Mouse (Mus musculus) thymus, adult 2 months (tissue): Measurements from ENCODE around the gene Dexi.

Source experiments
- CTCF ChIP-seq: fragments of 200-500 bp; IDR thresholded peaks from 2 replicates; pipeline ENCODE4 v1.5.1; 2012; ENCODE audit warnings: mild to moderate bottlenecking, control low read depth, low read length, moderate library complexity, borderline replicate concordance; ENCODE audit not compliant: control insufficient read depth, poor library complexity, insufficient read depth; ENCODE audit errors: extremely low read depth
- POLR2A ChIP-seq: fragments of 200-500 bp; IDR thresholded peaks from 2 replicates; pipeline ENCODE4 v1.6.1; 2012; ENCODE audit warnings: mild to moderate bottlenecking, low read length, control low read depth, moderate library complexity; ENCODE audit not compliant: control insufficient read depth, poor library complexity, insufficient read depth; ENCODE audit errors: extremely low read depth

GRCm38 (mm10) chr16:10544995-10545622 lies 2.3 kb upstream of the Dexi start, which contains the start of gene Clec16a:
- TF ChIP-seq CTCF, result no peak
- 0 out of 2 replicates have a peak, but pooled peaks have one; percentile 44 for TF ChIP-seq POLR2A
